Mouse (Mus musculus): Measurements from ENCODE around the gene Il16. TPM values are rescaled to one million over a fixed set of nuclear protein-coding genes. Genes with fewer than 3 reads are reported as not detected.

Il16 gene
- polyA plus RNA-seq, 1 experiment from 2014 or later: 8.3 TPM

- Histone ChIP-seq H3K9ac (ENCODE audit: low read depth, low read length) (no peak overlapping the region), H3K36me3 (ENCODE audit: control insufficient read depth, insufficient read depth) (no peaks in the 10 kb centered on the region; the same call in 1 of the 2 replicates), H3K9me3 (replicated peaks; ENCODE audit: control insufficient read depth, low read length) (no peaks in the 10 kb centered on the region), H3K4me2 (ENCODE audit: low read depth, low read length) (no peak overlapping the region), H3K4me1 (ENCODE audit: control insufficient read depth, low read depth, low read length) (no peaks in the 10 kb centered on the region), H3K27ac (ENCODE audit: low read length) (no peak overlapping the region), H3K4me3 (ENCODE audit: low read depth, low read length) (no peak overlapping the region), H3K27me3 (ENCODE audit: control insufficient read depth, insufficient read depth, low read depth, low read length) (no peaks in the 10 kb centered on the region)
- 65% methylated on average over 7 of the region's 7 CpGs for WGBS (ENCODE audit: insufficient replicate concordance)
- no peak for ATAC-seq (ENCODE audit: low read depth)
These were observed 96.7 kb downstream of the Il16 start for GRCm38 (mm10) chr7:83648807-83649206.

DNA sequence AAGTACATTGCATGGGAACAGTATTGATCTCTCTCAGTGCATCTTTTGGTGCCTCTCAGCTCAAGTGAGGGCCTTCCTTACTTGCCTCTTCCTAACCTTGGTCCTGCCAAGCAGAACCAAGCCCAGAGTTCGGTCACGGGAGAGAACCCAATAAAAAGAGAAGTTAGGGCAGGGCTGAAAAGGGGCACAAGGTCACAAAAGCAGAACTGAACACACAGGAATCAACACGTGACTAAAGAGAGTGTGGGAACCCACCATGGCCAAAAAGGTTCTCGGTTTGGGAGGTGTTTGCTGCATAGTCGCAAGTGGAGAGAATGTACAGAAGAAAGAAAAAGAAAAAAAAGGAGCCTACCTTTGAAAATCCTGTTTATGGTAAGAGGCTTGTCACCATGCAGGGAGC lies 100.0 kb downstream of the Il16 start:
- ATAC-seq (ENCODE audit: low read depth): 0 out of 2 replicates have a peak, but pooled peaks have one; percentile 47

DNA sequence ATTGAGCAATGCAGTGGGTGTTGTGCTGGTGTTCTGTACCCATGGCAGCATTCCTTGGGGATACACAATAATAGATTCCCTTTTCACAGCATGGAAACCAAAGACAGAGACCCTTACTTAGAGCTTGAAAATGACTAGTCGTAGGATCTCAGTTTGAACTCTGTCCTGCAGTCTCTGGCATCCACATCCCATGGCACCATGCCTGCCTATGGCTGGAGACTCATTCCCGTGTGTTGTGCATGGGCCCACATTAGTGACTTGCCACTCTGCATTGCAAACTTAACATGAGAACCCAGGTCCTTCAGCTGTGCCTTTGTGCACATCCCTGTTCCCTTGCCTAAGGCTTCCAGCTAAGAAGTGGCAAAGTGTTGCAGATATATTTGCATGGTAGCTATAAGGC lies 100.8 kb downstream of the Il16 start:
- ATAC-seq (ENCODE audit: low read depth): no peak
- H3K36me3 ChIP-seq (ENCODE audit: control insufficient read depth, insufficient read depth): no peaks in the 10 kb centered on the region; the same call in none of the 2 replicates
- WGBS (ENCODE audit: insufficient replicate concordance): 57% methylated on average over 2 of the region's 2 CpGs

More for the DNA sequence above, 100.0 kb downstream of the Il16 start:
- Histone ChIP-seq H3K27ac (ENCODE audit: low read length) (no peak overlapping the region), H3K36me3 (ENCODE audit: control insufficient read depth, insufficient read depth) (no peaks in the 10 kb centered on the region; the same call in none of the 2 replicates), H3K9me3 (replicated peaks; ENCODE audit: control insufficient read depth, low read length) (no peaks in the 10 kb centered on the region), H3K4me2 (ENCODE audit: low read depth, low read length) (no peak overlapping the region), H3K4me1 (ENCODE audit: control insufficient read depth, low read depth, low read length) (no peaks in the 10 kb centered on the region), H3K27me3 (ENCODE audit: control insufficient read depth, insufficient read depth, low read depth, low read length) (no peaks in the 10 kb centered on the region), H3K4me3 (ENCODE audit: low read depth, low read length) (no peak overlapping the region), H3K9ac (ENCODE audit: low read depth, low read length) (no peak overlapping the region)
- WGBS (ENCODE audit: insufficient replicate concordance): 38% methylated on average over 5 of the region's 5 CpGs

DNA sequence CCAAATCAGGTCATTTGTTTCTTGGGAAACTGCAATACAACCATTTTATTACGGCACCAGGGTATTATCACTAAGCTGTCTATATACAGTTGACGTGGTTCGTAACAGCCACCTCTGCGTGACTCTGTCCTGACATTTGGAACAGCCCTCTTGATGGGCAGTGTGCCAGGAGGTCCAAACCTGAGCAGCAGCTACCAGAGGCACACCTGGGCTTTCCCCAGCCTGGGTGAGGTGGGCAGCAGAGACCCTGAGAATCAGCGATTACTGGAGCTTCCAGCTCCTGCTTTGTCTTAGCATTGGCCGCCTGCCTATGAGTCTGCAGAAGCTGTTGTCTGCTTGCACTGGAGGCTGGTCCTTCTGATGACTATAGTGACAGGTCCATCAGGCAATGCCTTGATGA lies 101.9 kb downstream of the Il16 start:
- H3K27me3 ChIP-seq (ENCODE audit: control insufficient read depth, insufficient read depth, low read depth, low read length): no peaks in the 10 kb centered on the region
- ATAC-seq (ENCODE audit: low read depth): no peak
- H3K27ac ChIP-seq (ENCODE audit: low read length): no peak overlapping the region
- WGBS (ENCODE audit: insufficient replicate concordance): 74% methylated on average over 6 of the region's 6 CpGs
- no peak overlapping the region for H3K4me3 ChIP-seq (ENCODE audit: low read depth, low read length)
- no peaks in the 10 kb centered on the region for H3K9me3 ChIP-seq (replicated peaks; ENCODE audit: control insufficient read depth, low read length)
- H3K4me1 ChIP-seq (ENCODE audit: control insufficient read depth, low read depth, low read length): no peaks in the 10 kb centered on the region
- H3K4me2 ChIP-seq (ENCODE audit: low read depth, low read length): no peak overlapping the region
- no peaks in the 10 kb centered on the region; the same call in none of the 2 replicates for H3K36me3 ChIP-seq (ENCODE audit: control insufficient read depth, insufficient read depth)
- no peak overlapping the region for H3K9ac ChIP-seq (ENCODE audit: low read depth, low read length)

More for the DNA sequence above, 100.8 kb downstream of the Il16 start:
- H3K9ac ChIP-seq (ENCODE audit: low read depth, low read length): no peak overlapping the region
- no peak overlapping the region for H3K27ac ChIP-seq (ENCODE audit: low read length)
- H3K4me2 ChIP-seq (ENCODE audit: low read depth, low read length): no peak overlapping the region
- H3K4me1 ChIP-seq (ENCODE audit: control insufficient read depth, low read depth, low read length): no peaks in the 10 kb centered on the region
- H3K4me3 ChIP-seq (ENCODE audit: low read depth, low read length): no peak overlapping the region
- no peaks in the 10 kb centered on the region for H3K9me3 ChIP-seq (replicated peaks; ENCODE audit: control insufficient read depth, low read length)
- H3K27me3 ChIP-seq (ENCODE audit: control insufficient read depth, insufficient read depth, low read depth, low read length): no peaks in the 10 kb centered on the region

- H3K9me3 ChIP-seq (replicated peaks; ENCODE audit: control insufficient read depth, low read length): no peaks in the 10 kb centered on the region
- 61% methylated on average over 2 of the region's 2 CpGs for WGBS (ENCODE audit: insufficient replicate concordance)
- no peak overlapping the region for H3K4me3 ChIP-seq (ENCODE audit: low read depth, low read length)
- H3K4me2 ChIP-seq (ENCODE audit: low read depth, low read length): no peak overlapping the region
- H3K36me3 ChIP-seq (ENCODE audit: control insufficient read depth, insufficient read depth): no peaks in the 10 kb centered on the region; the same call in none of the 2 replicates
- no peak overlapping the region for H3K27ac ChIP-seq (ENCODE audit: low read length)
- H3K27me3 ChIP-seq (ENCODE audit: control insufficient read depth, insufficient read depth, low read depth, low read length): no peaks in the 10 kb centered on the region
- ATAC-seq (ENCODE audit: low read depth): no peak
- H3K9ac ChIP-seq (ENCODE audit: low read depth, low read length): no peak overlapping the region
- no peaks in the 10 kb centered on the region; the same call in 1 of the 2 replicates for H3K4me1 ChIP-seq (ENCODE audit: control insufficient read depth, low read depth, low read length)
These were observed 104.4 kb downstream of the Il16 start for GRCm38 (mm10) chr7:83641163-83641562.

GRCm38 (mm10) chr7:83640581-83640980 lies 104.9 kb downstream of the Il16 start:
- H3K4me3 ChIP-seq (ENCODE audit: low read depth, low read length): no peak overlapping the region
- no peaks in the 10 kb centered on the region for H3K9me3 ChIP-seq (replicated peaks; ENCODE audit: control insufficient read depth, low read length)
- no peak for ATAC-seq (ENCODE audit: low read depth)
- H3K27ac ChIP-seq (ENCODE audit: low read length): no peak overlapping the region
- WGBS (ENCODE audit: insufficient replicate concordance): 73% methylated on average over 5 of the region's 5 CpGs
- H3K9ac ChIP-seq (ENCODE audit: low read depth, low read length): no peak overlapping the region
- H3K4me1 ChIP-seq (ENCODE audit: control insufficient read depth, low read depth, low read length): no peaks in the 10 kb centered on the region; the same call in 1 of the 2 replicates
- H3K4me2 ChIP-seq (ENCODE audit: low read depth, low read length): no peak overlapping the region
- H3K27me3 ChIP-seq (ENCODE audit: control insufficient read depth, insufficient read depth, low read depth, low read length): no peaks in the 10 kb centered on the region
- H3K36me3 ChIP-seq (ENCODE audit: control insufficient read depth, insufficient read depth): no peaks in the 10 kb centered on the region; the same call in none of the 2 replicates

- Histone ChIP-seq H3K36me3 (ENCODE audit: control insufficient read depth, insufficient read depth) (no peaks in the 10 kb centered on the region; the same call in 1 of the 2 replicates), H3K9me3 (replicated peaks; ENCODE audit: control insufficient read depth, low read length) (no peaks in the 10 kb centered on the region), H3K4me2 (ENCODE audit: low read depth, low read length) (no peak overlapping the region), H3K27ac (ENCODE audit: low read length) (no peak overlapping the region), H3K9ac (ENCODE audit: low read depth, low read length) (no peak overlapping the region), H3K4me1 (ENCODE audit: control insufficient read depth, low read depth, low read length) (no peaks in the 10 kb centered on the region; the same call in 1 of the 2 replicates), H3K4me3 (ENCODE audit: low read depth, low read length) (no peak overlapping the region), H3K27me3 (ENCODE audit: control insufficient read depth, insufficient read depth, low read depth, low read length) (no peaks in the 10 kb centered on the region)
- 48% methylated on average over 3 of the region's 3 CpGs for WGBS (ENCODE audit: insufficient replicate concordance)
- ATAC-seq (ENCODE audit: low read depth): no peak
These were observed 106.4 kb downstream of the Il16 start for GRCm38 (mm10) chr7:83639084-83639483.

DNA sequence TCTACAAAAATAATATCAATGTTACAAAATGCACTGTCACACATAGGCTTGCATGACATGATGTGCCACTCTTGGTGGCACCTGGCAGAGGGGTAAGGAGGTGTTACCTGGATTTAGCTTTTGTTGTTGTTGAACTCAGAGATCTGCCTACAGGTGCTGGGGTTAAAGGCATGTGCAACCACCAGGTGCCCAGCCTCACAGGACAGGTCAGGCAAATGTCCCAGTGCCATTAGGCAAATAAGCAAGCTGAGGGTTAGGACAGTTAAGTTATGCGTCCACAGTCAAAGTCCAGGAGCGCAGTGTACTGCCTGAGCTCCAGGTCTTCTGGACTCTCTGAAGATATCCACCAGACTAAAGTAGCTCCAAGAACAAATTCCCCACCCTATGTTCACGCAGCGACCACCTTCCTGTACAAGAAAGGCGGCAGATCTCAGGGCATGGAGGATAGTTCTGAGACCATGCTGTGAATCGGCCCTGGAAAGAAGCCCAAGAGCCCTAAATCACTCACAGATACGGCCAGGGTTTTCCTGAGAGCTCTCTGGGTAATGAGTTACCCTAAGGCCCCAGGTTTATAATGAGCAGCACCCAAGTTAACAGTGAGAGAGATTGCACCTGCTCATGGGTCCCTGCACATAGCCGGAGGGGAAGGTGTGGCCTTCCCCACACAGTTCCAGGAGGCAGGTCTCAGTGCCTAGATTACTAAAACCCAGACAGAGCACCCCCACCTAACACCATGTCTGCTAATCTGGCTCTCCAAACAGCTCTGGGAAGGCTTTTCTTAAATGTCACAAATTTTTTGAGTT lies 107.5 kb downstream of the Il16 start:
- Histone ChIP-seq H3K4me2 (ENCODE audit: low read depth, low read length) (no peak overlapping the region), H3K36me3 (ENCODE audit: control insufficient read depth, insufficient read depth) (no peaks in the 10 kb centered on the region), H3K4me3 (ENCODE audit: low read depth, low read length) (no peak overlapping the region), H3K27me3 (ENCODE audit: control insufficient read depth, insufficient read depth, low read depth, low read length) (no peaks in the 10 kb centered on the region), H3K27ac (ENCODE audit: low read length) (peak overlapping the region; percentile 56), H3K4me1 (ENCODE audit: control insufficient read depth, low read depth, low read length) (peaks cover 7% of the 10 kb centered on the region; the same call in 1 of the 2 replicates), H3K9ac (ENCODE audit: low read depth, low read length) (no peak overlapping the region), H3K9me3 (replicated peaks; ENCODE audit: control insufficient read depth, low read length) (no peaks in the 10 kb centered on the region)
- WGBS (ENCODE audit: insufficient replicate concordance): 74% methylated on average over 8 of the region's 8 CpGs
- peak; percentile 80 for ATAC-seq (ENCODE audit: low read depth)

- no peaks in the 10 kb centered on the region for H3K9me3 ChIP-seq (replicated peaks; ENCODE audit: control insufficient read depth, low read length)
- H3K4me1 ChIP-seq (ENCODE audit: control insufficient read depth, low read depth, low read length): peaks cover 15% of the 10 kb centered on the region; the same call in 1 of the 2 replicates
- H3K27me3 ChIP-seq (ENCODE audit: control insufficient read depth, insufficient read depth, low read depth, low read length): no peaks in the 10 kb centered on the region
- H3K4me3 ChIP-seq (ENCODE audit: low read depth, low read length): no peak overlapping the region
- H3K9ac ChIP-seq (ENCODE audit: low read depth, low read length): no peak overlapping the region
- no peak overlapping the region for H3K4me2 ChIP-seq (ENCODE audit: low read depth, low read length)
- H3K27ac ChIP-seq (ENCODE audit: low read length): no peak overlapping the region
- H3K36me3 ChIP-seq (ENCODE audit: control insufficient read depth, insufficient read depth): no peaks in the 10 kb centered on the region
- no peak for ATAC-seq (ENCODE audit: low read depth)
- 86% methylated on average over 8 of the region's 8 CpGs for WGBS (ENCODE audit: insufficient replicate concordance)
These were observed 109.1 kb downstream of the Il16 start for GRCm38 (mm10) chr7:83636425-83636824.
